Mouse (Mus musculus) neural tube, embryonic 14.5 days (tissue): ENCODE results near the gene Tbx19. TPM values are rescaled to one million over a fixed set of nuclear protein-coding genes. Genes with fewer than 3 reads are reported as not detected.

Experiments used
- ATAC-seq: fragments of 200-750 bp; cut with Nextera tagmentation; 2 replicates; pipeline ENCODE4 v1.8.0; 2017; ENCODE audit warnings: low read depth, mild to moderate bottlenecking, moderate TSS enrichment, moderate library complexity
- H3K27ac ChIP-seq: fragments of 300-500 bp; sonication (generic); 2 replicates; pipeline ENCODE4 v1.5.1; 2014; ENCODE audit warnings: low read depth, mild to moderate bottlenecking, control low read depth, low read length, moderate library complexity, mixed read lengths
- H3K27me3 ChIP-seq: fragments of 300-500 bp; sonication (generic); 2 replicates; pipeline ENCODE4 v1.6.1; 2014; ENCODE audit warnings: low read length; ENCODE audit not compliant: control insufficient read depth, insufficient read depth
- H3K36me3 ChIP-seq: fragments of 300-500 bp; sonication (generic); 2 replicates; pipeline ENCODE4 v1.6.1; 2014; ENCODE audit warnings: low read length, mixed read lengths; ENCODE audit not compliant: control insufficient read depth, insufficient read depth
- H3K4me1 ChIP-seq: fragments of 300-500 bp; sonication (generic); 2 replicates; pipeline ENCODE4 v1.6.1; 2014; ENCODE audit warnings: low read length; ENCODE audit not compliant: control insufficient read depth, insufficient read depth
- H3K4me2 ChIP-seq: fragments of 300-500 bp; sonication (generic); 2 replicates; pipeline ENCODE4 v1.6.1; 2014; ENCODE audit warnings: mild to moderate bottlenecking, low read depth, low read length, control low read depth
- H3K4me3 ChIP-seq: fragments of 300-500 bp; sonication (generic); 2 replicates; pipeline ENCODE4 v1.5.1; 2014; ENCODE audit warnings: low read depth, low read length, control low read depth, mixed read lengths
- H3K9ac ChIP-seq: fragments of 300-500 bp; sonication (generic); replicated peaks from 2 replicates; pipeline ENCODE4 v1.6.1; 2014; ENCODE audit warnings: low read depth, mild to moderate bottlenecking, control low read depth, low read length, mixed read lengths
- H3K9me3 ChIP-seq: fragments of 300-500 bp; sonication (generic); 2 replicates; pipeline ENCODE4 v1.6.1; 2016; ENCODE audit warnings: low read length; ENCODE audit not compliant: control insufficient read depth
- WGBS: fragments of 180-500 bp; shearing (Covaris S2); extraction: QIAGEN DNeasy Blood & Tissue Kit; methylation state at CpG from one replicate; pipeline ENCODE4 v1.1.7; 2014; 5-methylcytosine and 5-hydroxymethylcytosine counted together
- polyA plus RNA-seq: library from polyadenylated mRNA; unstranded; fragments of >200 nt; fragmentation: Nextera tagmentation; extraction: Ambion mirVana; gene quantifications from 2 replicates; pipeline ENCODE4 v1.2.1, GENCODE M21; 2014

The Tbx19 gene
- polyA plus RNA-seq, 1 experiment from 2014 or later = not detected

GRCm38 (mm10) chr1:165194662-165195013, 34.1 kb upstream of the Tbx19 start:
- Histone ChIP-seq H3K4me2 (peak overlapping the region; percentile 96), H3K9ac (peak overlapping the region; percentile 61; the same call in 1 of the 2 replicates), H3K4me1 (peaks cover 4% of the 10 kb centered on the region; the same call in 1 of the 2 replicates), H3K27ac (no peak overlapping the region), H3K9me3 (no peaks in the 10 kb centered on the region), H3K36me3 (no peaks in the 10 kb centered on the region), H3K27me3 (peaks cover 5% of the 10 kb centered on the region), H3K4me3 (peak overlapping the region; percentile 70)
- ATAC-seq = peak; percentile 1; the same call in 1 of the 2 replicates
- WGBS = 10% methylated on average over 5 of the region's 5 CpGs

GRCm38 (mm10) chr1:165193880-165194661, 33.5 kb upstream of the Tbx19 start, which contains the start of gene Sft2d2:
TSS of gene Sft2d2 (minus strand) at chr1:165194438.
- H3K9ac ChIP-seq = peak within 1 kb of the TSS; percentile 61
- no peak within 1 kb of the TSS for H3K27ac ChIP-seq
- H3K9me3 ChIP-seq = no peaks in the 10 kb centered on the region
- under 1% methylated on average over 69 of the region's 69 CpGs for WGBS
- peaks cover 5% of the 10 kb centered on the region for H3K27me3 ChIP-seq
- peaks cover 4% of the 10 kb centered on the region; the same call in 1 of the 2 replicates for H3K4me1 ChIP-seq
- no peaks in the 10 kb centered on the region for H3K36me3 ChIP-seq
- peak; percentile 90 for ATAC-seq
- peak within 1 kb of the TSS; percentile 70 for H3K4me3 ChIP-seq
- H3K4me2 ChIP-seq = peak within 1 kb of the TSS; percentile 96

- H3K9me3 ChIP-seq = no peaks in the 10 kb centered on the region
- no peak for ATAC-seq
- peak overlapping the region; percentile 96 for H3K4me2 ChIP-seq
- peak overlapping the region; percentile 70 for H3K4me3 ChIP-seq
- peaks cover 5% of the 10 kb centered on the region for H3K27me3 ChIP-seq
- no peak overlapping the region for H3K9ac ChIP-seq
- 18% methylated on average over 7 of the region's 7 CpGs for WGBS
- no peak overlapping the region for H3K27ac ChIP-seq
- H3K36me3 ChIP-seq = no peaks in the 10 kb centered on the region
- peaks cover 4% of the 10 kb centered on the region; the same call in 1 of the 2 replicates for H3K4me1 ChIP-seq
These were observed 32.9 kb upstream of the Tbx19 start for GRCm38 (mm10) chr1:165193426-165193825.

- Histone ChIP-seq H3K27me3 (peaks cover 5% of the 10 kb centered on the region), H3K4me1 (peaks cover 4% of the 10 kb centered on the region; the same call in 1 of the 2 replicates), H3K9ac (no peak overlapping the region), H3K9me3 (no peaks in the 10 kb centered on the region), H3K4me3 (no peak overlapping the region), H3K27ac (no peak overlapping the region), H3K4me2 (no peak overlapping the region; the same call in 1 of the 2 replicates), H3K36me3 (no peaks in the 10 kb centered on the region)
- no peak for ATAC-seq
- 74% methylated on average over 10 of the region's 10 CpGs for WGBS
These were observed 32.2 kb upstream of the Tbx19 start for GRCm38 (mm10) chr1:165192714-165193264.

- WGBS = 90% methylated on average over 4 of the region's 4 CpGs
- no peak overlapping the region for H3K27ac ChIP-seq
These were observed 31.5 kb upstream of the Tbx19 start for GRCm38 (mm10) chr1:165192102-165192501.

GRCm38 (mm10) chr1:165191611-165192010, 31.0 kb upstream of the Tbx19 start:
- peaks cover 4% of the 10 kb centered on the region; the same call in 1 of the 2 replicates for H3K4me1 ChIP-seq

More at GRCm38 (mm10) chr1:165192102-165192501, 31.5 kb upstream of the Tbx19 start:
- Histone ChIP-seq H3K9me3 (no peaks in the 10 kb centered on the region), H3K4me3 (no peak overlapping the region), H3K36me3 (no peaks in the 10 kb centered on the region), H3K9ac (no peak overlapping the region), H3K4me1 (peaks cover 4% of the 10 kb centered on the region; the same call in 1 of the 2 replicates), H3K4me2 (no peak overlapping the region), H3K27me3 (peaks cover 5% of the 10 kb centered on the region)
- ATAC-seq = no peak

GRCm38 (mm10) chr1:165190571-165191273, 30.1 kb upstream of the Tbx19 start:
- Histone ChIP-seq H3K27me3 (peaks cover 5% of the 10 kb centered on the region), H3K4me2 (no peak overlapping the region), H3K27ac (no peak overlapping the region), H3K9ac (no peak overlapping the region), H3K9me3 (no peaks in the 10 kb centered on the region), H3K36me3 (no peaks in the 10 kb centered on the region), H3K4me1 (peaks cover 4% of the 10 kb centered on the region; the same call in 1 of the 2 replicates), H3K4me3 (no peak overlapping the region)
- ATAC-seq = no peak
- WGBS = 93% methylated on average over 10 of the region's 10 CpGs

More at GRCm38 (mm10) chr1:165191611-165192010, 31.0 kb upstream of the Tbx19 start:
- no peaks in the 10 kb centered on the region for H3K9me3 ChIP-seq
- H3K27ac ChIP-seq = no peak overlapping the region
- WGBS = 65% methylated on average over 13 of the region's 13 CpGs
- H3K4me3 ChIP-seq = no peak overlapping the region
- no peak for ATAC-seq
- H3K9ac ChIP-seq = no peak overlapping the region
- H3K4me2 ChIP-seq = no peak overlapping the region
- peaks cover 5% of the 10 kb centered on the region for H3K27me3 ChIP-seq
- H3K36me3 ChIP-seq = no peaks in the 10 kb centered on the region

GRCm38 (mm10) chr1:165190068-165190467, 29.5 kb upstream of the Tbx19 start:
- no peak overlapping the region for H3K9ac ChIP-seq
- no peak overlapping the region for H3K4me2 ChIP-seq
- H3K36me3 ChIP-seq = no peaks in the 10 kb centered on the region
- no peak overlapping the region for H3K4me3 ChIP-seq
- H3K27ac ChIP-seq = no peak overlapping the region
- ATAC-seq = no peak
- no peaks in the 10 kb centered on the region for H3K9me3 ChIP-seq
- WGBS = 81% methylated on average over 6 of the region's 6 CpGs
- H3K27me3 ChIP-seq = peaks cover 5% of the 10 kb centered on the region
- peaks cover 4% of the 10 kb centered on the region; the same call in 1 of the 2 replicates for H3K4me1 ChIP-seq
